Mouse (Mus musculus) kidney, adult 2 months (tissue): Measurements from ENCODE around the gene Tbc1d9. TPM values are rescaled to one million over a fixed set of nuclear protein-coding genes. Genes with fewer than 3 reads are reported as not detected.

Experiments
- DNase-seq: peaks from one replicate; pipeline ENCODE4 v3.0.0; 2021
- H3K27ac ChIP-seq: fragments of 200-500 bp; 2 replicates; pipeline ENCODE4 v1.5.1; 2012; ENCODE audit warnings: low read depth, low read length, control low read depth, inconsistent platforms; ENCODE audit not compliant: insufficient read depth
- H3K27me3 ChIP-seq: fragments of 200-500 bp; replicated peaks from 2 replicates; pipeline ENCODE4 v1.6.1; 2012; ENCODE audit warnings: mild to moderate bottlenecking, moderate library complexity, low read length, inconsistent platforms; ENCODE audit not compliant: control insufficient read depth, insufficient read depth
- H3K36me3 ChIP-seq: fragments of 200-500 bp; 2 replicates; pipeline ENCODE4 v1.6.1; 2012; ENCODE audit warnings: mild to moderate bottlenecking, moderate library complexity, low read length, inconsistent platforms; ENCODE audit not compliant: control insufficient read depth, insufficient read depth
- H3K4me1 ChIP-seq: fragments of 200-500 bp; 2 replicates; pipeline ENCODE4 v1.6.1; 2011; ENCODE audit warnings: low read length; ENCODE audit not compliant: control insufficient read depth, insufficient read depth
- H3K4me3 ChIP-seq: fragments of 200-500 bp; 2 replicates; pipeline ENCODE4 v1.5.1; 2011; ENCODE audit warnings: mild to moderate bottlenecking, low read depth, low read length, control low read depth; ENCODE audit not compliant: insufficient read depth
- CTCF ChIP-seq: fragments of 200-500 bp; conservative IDR thresholded peaks from 2 replicates; pipeline ENCODE4 v1.5.1; 2011; ENCODE audit warnings: low read depth, mild to moderate bottlenecking, control low read depth, low read length, moderate library complexity, mixed read lengths; ENCODE audit not compliant: insufficient read depth, insufficient read length
- POLR2A ChIP-seq: fragments of 200-500 bp; IDR thresholded peaks from one replicate; pipeline ENCODE4 v1.6.1; 2011; ENCODE audit warnings: low read depth, low read length, control low read depth
- WGBS: fragments of 180-500 bp; shearing (Covaris S2); methylation state at CpG from one replicate; pipeline ENCODE4 v1.1.7; 2018; 5-methylcytosine and 5-hydroxymethylcytosine counted together
- polyA plus RNA-seq: library from polyadenylated mRNA; depleted of rRNA; stranded (reverse); fragments of >200 nt; gene quantifications from 2 replicates; pipeline ENCODE4 v1.2.3, GENCODE M21; 2012; rRNA removed

Gene Tbc1d9
- polyA plus RNA-seq, 1 experiment, result 3.8 TPM

DNA sequence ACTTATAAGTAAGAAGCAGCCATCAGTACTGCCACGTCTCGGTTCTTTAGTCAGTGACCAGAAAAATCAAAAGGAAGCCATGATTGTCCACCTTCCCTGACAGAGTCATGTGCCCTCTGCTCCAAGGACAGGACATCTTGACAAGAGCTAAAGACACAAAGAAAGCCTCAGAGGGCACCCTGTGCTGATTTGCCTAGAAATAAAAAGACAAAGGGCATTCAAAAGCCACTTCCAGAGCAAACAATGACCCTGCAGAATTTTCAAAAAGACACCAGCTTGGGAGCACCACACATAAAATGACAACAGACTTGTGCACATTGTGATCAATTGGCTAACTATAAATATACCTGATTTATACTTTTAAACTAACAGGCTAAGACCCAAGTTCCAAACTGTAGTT is 150.5 kb downstream of the Tbc1d9 start:
- no peak overlapping the region for H3K4me3 ChIP-seq
- 94% methylated on average over 2 of the region's 2 CpGs for WGBS
- no peaks in the 10 kb centered on the region for H3K4me1 ChIP-seq
- no peaks in the 10 kb centered on the region for H3K27me3 ChIP-seq
- H3K36me3 ChIP-seq, result no peaks in the 10 kb centered on the region; the same call in 1 of the 2 replicates
- TF ChIP-seq POLR2A, result no peak
- TF ChIP-seq CTCF, result no peak
- no peak for DNase-seq
- H3K27ac ChIP-seq, result no peak overlapping the region

DNA sequence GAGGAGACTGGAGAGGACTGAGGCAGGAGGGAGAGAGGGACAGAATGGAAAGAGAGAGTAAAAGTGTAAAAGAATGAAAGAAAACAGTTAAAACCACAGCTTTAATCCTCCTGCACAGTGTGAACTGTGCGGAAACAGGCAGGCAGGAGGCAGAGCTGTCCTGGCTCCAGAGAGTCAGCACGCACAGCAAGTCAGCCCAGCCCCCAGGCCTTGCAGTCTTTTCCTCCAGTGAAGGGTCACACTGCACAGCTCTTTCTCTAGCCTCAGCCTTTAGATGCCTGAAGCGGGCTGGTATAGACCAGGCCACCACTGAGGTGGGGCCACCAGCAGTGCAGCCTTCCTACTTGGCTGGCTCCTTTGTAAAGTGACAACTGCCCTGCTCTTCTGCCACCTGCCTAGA is 155.4 kb downstream of the Tbc1d9 start:
- Histone ChIP-seq H3K4me3 (no peak overlapping the region), H3K27ac (no peak overlapping the region), H3K36me3 (no peaks in the 10 kb centered on the region; the same call in 1 of the 2 replicates), H3K4me1 (no peaks in the 10 kb centered on the region), H3K27me3 (no peaks in the 10 kb centered on the region)
- TF ChIP-seq CTCF (no peak), POLR2A (no peak)
- 95% methylated on average over 3 of the region's 3 CpGs for WGBS
- DNase-seq, result no peak

DNA sequence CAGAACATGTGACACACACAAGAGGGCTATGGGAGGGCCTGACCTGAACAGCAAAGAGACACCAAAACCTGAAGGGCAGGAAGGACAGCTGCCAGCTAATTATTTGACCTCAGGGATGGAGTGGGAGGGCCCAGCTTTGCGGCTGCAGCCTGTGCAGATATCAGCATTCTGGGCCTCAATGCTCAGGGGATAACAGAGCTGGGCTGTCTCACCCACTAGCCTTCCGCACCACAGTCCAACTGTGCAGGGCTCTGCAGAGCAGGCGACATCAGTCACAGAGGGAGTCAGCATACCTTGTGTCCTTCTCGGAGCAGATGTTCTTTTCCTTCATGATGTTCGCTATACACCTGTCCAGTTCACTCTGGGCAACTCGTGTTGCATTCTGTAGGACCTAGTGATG is 157.2 kb downstream of the Tbc1d9 start:
- DNase-seq, result no peak
- WGBS, result 94% methylated on average over 6 of the region's 6 CpGs
- Histone ChIP-seq H3K27me3 (no peaks in the 10 kb centered on the region), H3K36me3 (no peaks in the 10 kb centered on the region; the same call in 1 of the 2 replicates), H3K27ac (no peak overlapping the region), H3K4me1 (no peaks in the 10 kb centered on the region), H3K4me3 (no peak overlapping the region)
- TF ChIP-seq CTCF, result no peak
- TF ChIP-seq POLR2A, result no peak

Other genes starting within 250 kb of the Tbc1d9 start
- 0.19 and 0.25 TPM in 2 replicates for gene Gm10645, start 818 bp downstream of the Tbc1d9 start, polyA plus RNA-seq
- 255 and 374 TPM in 2 replicates for gene Ucp1, start 125.0 kb downstream of the Tbc1d9 start, polyA plus RNA-seq
- 3.6 and 4.1 TPM in 2 replicates for gene Elmod2, start 167.1 kb downstream of the Tbc1d9 start, polyA plus RNA-seq
- not detected in 2 replicates for gene Mgat4d, start 183.1 kb downstream of the Tbc1d9 start, polyA plus RNA-seq
- gene Clgn, start 224.5 kb downstream of the Tbc1d9 start, polyA plus RNA-seq, result 0.03 and 0.06 TPM in 2 replicates